Mouse (Mus musculus) heart, postnatal 0 days (tissue): ENCODE results near the gene Myo16.

Experiments used
- CTCF ChIP-seq: IDR thresholded peaks from 2 replicates; pipeline ENCODE4 v1.5.1; 2016; ENCODE audit warnings: antibody characterized with exemption, control low read depth, low read depth
- EP300 ChIP-seq: IDR thresholded peaks from 2 replicates; pipeline ENCODE4 v1.6.1; 2016; ENCODE audit warnings: antibody characterized with exemption, low read depth

DNA sequence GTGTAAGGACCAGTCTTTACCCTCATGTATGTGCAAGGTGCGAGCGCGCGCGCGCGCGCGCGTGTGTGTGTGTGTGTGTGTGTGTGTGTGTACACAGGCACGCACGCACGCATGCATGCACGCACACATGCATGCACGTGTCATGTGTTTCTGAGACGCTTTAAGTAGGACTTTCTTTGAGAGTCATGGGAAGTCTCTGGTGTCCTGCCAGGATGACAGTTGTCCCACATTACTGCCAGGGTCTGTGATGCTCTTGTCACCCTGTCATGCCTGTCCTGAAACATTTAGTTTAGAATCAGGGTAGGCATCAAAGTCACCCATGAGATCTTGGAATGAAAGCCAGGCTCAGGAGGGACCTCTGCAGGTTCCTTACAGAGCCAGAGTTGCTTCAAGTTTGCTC, 1.4 kb downstream of the Myo16 start:
- TF ChIP-seq CTCF, result no peak
- TF ChIP-seq EP300, result no peak
